Mouse (Mus musculus) mature B cell (primary cell): ENCODE data around the gene Khdc4.
"Not testable (repeated sequence)": the region's sequence is repeated elsewhere in the genome, so short reads cannot be mapped to it uniquely, and the experiment has no call there.

Experiments used
- in situ Hi-C: fragments of 300-500 bp; cut with MboI; formaldehyde crosslinking; loops from 2 replicates; pipeline ENCODE4 v1.14.3; 2019

Khdc4 gene

GRCm38 (mm10) chr3:88658441-88659127 is 27.0 kb upstream of the Khdc4 start:
- in situ Hi-C loops: no loop called here

GRCm38 (mm10) chr3:88659798-88660197 is 25.8 kb upstream of the Khdc4 start:
- in situ Hi-C loops: no loop called here

GRCm38 (mm10) chr3:88664095-88664494 is 21.5 kb upstream of the Khdc4 start:
- in situ Hi-C loops: no loop called here

- in situ Hi-C loops: no loop called here
These were observed 8.2 kb upstream of the Khdc4 start for GRCm38 (mm10) chr3:88677399-88677798.

- in situ Hi-C loops: no loop called here
These were observed 1.8 kb upstream of the Khdc4 start for GRCm38 (mm10) chr3:88683814-88684213.

GRCm38 (mm10) chr3:88684236-88684979 is 1.2 kb upstream of the Khdc4 start:
- in situ Hi-C loops: no loop called here

GRCm38 (mm10) chr3:88685958-88686451 is 402 bp downstream of the Khdc4 start:
- in situ Hi-C loops: no loop called here

GRCm38 (mm10) chr3:88686734-88687611 is 1.4 kb downstream of the Khdc4 start:
- in situ Hi-C loops: no loop called here

- in situ Hi-C loops: no loop called here
These were observed 3.5 kb downstream of the Khdc4 start for GRCm38 (mm10) chr3:88689079-88689478.

GRCm38 (mm10) chr3:88695545-88695944 is 9.9 kb downstream of the Khdc4 start:
- in situ Hi-C loops: no loop called here

GRCm38 (mm10) chr3:88698051-88698450 is 12.4 kb downstream of the Khdc4 start:
- in situ Hi-C loops: no loop called here

GRCm38 (mm10) chr3:88698834-88699233 is 13.2 kb downstream of the Khdc4 start:
- in situ Hi-C loops: no loop called here

- in situ Hi-C loops: no loop called here
These were observed 14.6 kb downstream of the Khdc4 start for GRCm38 (mm10) chr3:88700247-88700646.

- in situ Hi-C loops: no loop called here
These were observed 15.6 kb downstream of the Khdc4 start for GRCm38 (mm10) chr3:88701222-88701621.

GRCm38 (mm10) chr3:88713709-88714108 is 28.1 kb downstream of the Khdc4 start:
- in situ Hi-C loops: no loop called here

GRCm38 (mm10) chr3:88714725-88715124 is 29.1 kb downstream of the Khdc4 start:
- in situ Hi-C loops: no loop called here

GRCm38 (mm10) chr3:88715716-88716115 is 30.1 kb downstream of the Khdc4 start:
- in situ Hi-C loops: not testable (repeated sequence)

- in situ Hi-C loops: no loop called here
These were observed 31.0 kb downstream of the Khdc4 start, which contains the start of gene Rit1 for GRCm38 (mm10) chr3:88716399-88717197. TSS of gene Rit1 (plus strand) at chr3:88716838.

- in situ Hi-C loops: no loop called here
These were observed 31.7 kb downstream of the Khdc4 start for GRCm38 (mm10) chr3:88717198-88717798.

- in situ Hi-C loops: no loop called here
These were observed 32.2 kb downstream of the Khdc4 start for GRCm38 (mm10) chr3:88717831-88718230.

- in situ Hi-C loops: no loop called here
These were observed 33.5 kb downstream of the Khdc4 start for GRCm38 (mm10) chr3:88719098-88719497.
